Mouse (Mus musculus) E14TG2a.4 (cell line): ENCODE data around the gene Rnasek.

ENCODE experiments used
- CTCF ChIP-seq: conservative IDR thresholded peaks from 2 replicates; pipeline ENCODE4 v1.5.1; 2014; ENCODE audit warnings: low read length
- POU5F1 ChIP-seq: IDR thresholded peaks from 2 replicates; pipeline ENCODE4 v1.6.1; 2014; ENCODE audit warnings: low read length, borderline replicate concordance

GRCm38 (mm10) chr11:70289236-70289635, 49.6 kb upstream of the Rnasek start:
- no peak for TF ChIP-seq CTCF
- no peak for TF ChIP-seq POU5F1
